Mouse (Mus musculus) limb, embryonic 15.5 days (tissue): Measurements from ENCODE around the gene Madcam1. TPM values are rescaled to one million over a fixed set of nuclear protein-coding genes. Genes with fewer than 3 reads are reported as not detected.

ENCODE experiments used
- ATAC-seq: fragments of 200-750 bp; cut with Nextera tagmentation; 2 replicates; pipeline ENCODE4 v1.8.0; 2017; ENCODE audit warnings: low read depth, moderate TSS enrichment; ENCODE audit not compliant: insufficient number of reproducible peaks, low FRiP score, low TSS enrichment
- H3K27ac ChIP-seq: fragments of 300-500 bp; sonication (generic); 2 replicates; pipeline ENCODE4 v1.5.1; 2015; ENCODE audit warnings: moderate library complexity, mild to moderate bottlenecking, inconsistent platforms
- H3K27me3 ChIP-seq: fragments of 300-500 bp; sonication (generic); 2 replicates; pipeline ENCODE4 v1.6.1; 2015; ENCODE audit warnings: inconsistent platforms
- H3K36me3 ChIP-seq: fragments of 300-500 bp; sonication (generic); 2 replicates; pipeline ENCODE4 v1.6.1; 2015; ENCODE audit warnings: inconsistent platforms
- H3K4me1 ChIP-seq: fragments of 300-500 bp; sonication (generic); 2 replicates; pipeline ENCODE4 v1.6.1; 2015; ENCODE audit warnings: inconsistent platforms
- H3K4me2 ChIP-seq: fragments of 300-500 bp; sonication (generic); 2 replicates; pipeline ENCODE4 v1.6.1; 2015; ENCODE audit warnings: mild to moderate bottlenecking, inconsistent platforms
- H3K4me3 ChIP-seq: fragments of 300-500 bp; sonication (generic); 2 replicates; pipeline ENCODE4 v1.5.1; 2015; ENCODE audit warnings: mild to moderate bottlenecking, inconsistent platforms
- H3K9ac ChIP-seq: fragments of 300-500 bp; sonication (generic); 2 replicates; pipeline ENCODE4 v1.6.1; 2015; ENCODE audit warnings: inconsistent platforms
- H3K9me3 ChIP-seq: fragments of 300-500 bp; sonication (generic); 2 replicates; pipeline ENCODE4 v1.6.1; 2016; ENCODE audit warnings: inconsistent platforms
- WGBS: fragments of 180-500 bp; shearing (Covaris S2); methylation state at CpG from one replicate; pipeline ENCODE4 v1.1.7; 2015; 5-methylcytosine and 5-hydroxymethylcytosine counted together
- polyA plus RNA-seq: library from polyadenylated mRNA; unstranded; fragments of >200 nt; fragmentation: Nextera tagmentation; extraction: Ambion mirVana; gene quantifications from 2 replicates; pipeline ENCODE4 v1.2.1, GENCODE M21; 2015

The Madcam1 gene
- polyA plus RNA-seq, 1 experiment from 2014 or later, result 5.4 TPM

- 77% methylated on average over 5 of the region's 5 CpGs for WGBS
- Histone ChIP-seq H3K4me3 (peak overlapping the region; percentile 2; the same call in 1 of the 2 replicates), H3K27ac (no peak overlapping the region), H3K4me2 (peak overlapping the region; percentile 81; the same call in 1 of the 2 replicates), H3K9ac (no peak overlapping the region), H3K36me3 (peaks cover 41% of the 10 kb centered on the region), H3K4me1 (peaks cover 32% of the 10 kb centered on the region), H3K9me3 (no peaks in the 10 kb centered on the region), H3K27me3 (no peaks in the 10 kb centered on the region)
- ATAC-seq, result no peak
These were observed 42.2 kb downstream of the Madcam1 start for GRCm38 (mm10) chr10:79706406-79707094.

DNA sequence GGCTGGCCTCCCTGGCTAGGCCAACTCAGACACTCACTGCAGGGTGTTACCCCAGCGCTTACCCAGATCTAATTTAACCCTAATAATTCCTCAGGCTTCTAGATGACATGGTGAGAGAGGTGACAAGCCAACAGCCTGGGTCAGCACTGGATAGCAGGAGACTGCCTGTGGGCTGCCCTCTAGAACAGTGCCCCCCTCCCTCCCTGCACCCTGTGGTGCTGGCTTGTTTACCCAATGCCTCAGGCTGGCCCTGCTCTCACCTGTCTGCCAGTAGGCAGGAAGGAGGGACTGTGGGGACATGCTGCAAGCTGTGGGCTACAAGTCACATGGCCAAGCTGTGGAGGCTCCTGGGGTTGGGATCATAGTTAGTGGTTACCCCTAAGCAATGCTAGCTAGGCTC is 42.8 kb downstream of the Madcam1 start:
- H3K27me3 ChIP-seq, result no peaks in the 10 kb centered on the region
- no peak overlapping the region for H3K9ac ChIP-seq
- H3K36me3 ChIP-seq, result peaks cover 47% of the 10 kb centered on the region
- H3K27ac ChIP-seq, result no peak overlapping the region
- no peak overlapping the region for H3K4me3 ChIP-seq
- no peaks in the 10 kb centered on the region for H3K9me3 ChIP-seq
- peaks cover 29% of the 10 kb centered on the region for H3K4me1 ChIP-seq
- 52% methylated on average over 1 of the region's 1 CpGs for WGBS
- ATAC-seq, result no peak
- no peak overlapping the region for H3K4me2 ChIP-seq

DNA sequence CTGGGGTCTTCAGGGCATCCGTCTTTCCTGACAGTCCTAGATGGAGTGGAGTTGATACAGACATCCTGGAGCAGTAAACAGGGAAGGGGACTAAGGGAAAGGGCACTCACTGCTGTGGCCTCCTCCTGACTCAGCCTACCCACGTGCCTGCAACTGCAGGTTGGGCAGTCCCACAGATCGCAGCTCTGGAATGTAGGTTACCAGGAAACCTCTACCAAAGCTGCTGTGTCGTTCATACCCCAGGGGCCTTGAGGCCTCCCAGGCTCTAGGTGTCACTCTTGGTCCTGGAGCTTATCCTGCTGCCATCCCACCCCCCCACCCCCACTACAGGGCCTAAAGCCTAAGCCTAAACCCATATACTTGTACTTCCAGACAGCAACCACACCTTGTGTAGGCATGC is 43.4 kb downstream of the Madcam1 start:
- no peak for ATAC-seq
- Histone ChIP-seq H3K36me3 (peaks cover 47% of the 10 kb centered on the region), H3K9ac (no peak overlapping the region), H3K27ac (no peak overlapping the region), H3K9me3 (no peaks in the 10 kb centered on the region), H3K27me3 (no peaks in the 10 kb centered on the region), H3K4me3 (no peak overlapping the region), H3K4me2 (no peak overlapping the region), H3K4me1 (peaks cover 29% of the 10 kb centered on the region)
- 69% methylated on average over 4 of the region's 4 CpGs for WGBS

DNA sequence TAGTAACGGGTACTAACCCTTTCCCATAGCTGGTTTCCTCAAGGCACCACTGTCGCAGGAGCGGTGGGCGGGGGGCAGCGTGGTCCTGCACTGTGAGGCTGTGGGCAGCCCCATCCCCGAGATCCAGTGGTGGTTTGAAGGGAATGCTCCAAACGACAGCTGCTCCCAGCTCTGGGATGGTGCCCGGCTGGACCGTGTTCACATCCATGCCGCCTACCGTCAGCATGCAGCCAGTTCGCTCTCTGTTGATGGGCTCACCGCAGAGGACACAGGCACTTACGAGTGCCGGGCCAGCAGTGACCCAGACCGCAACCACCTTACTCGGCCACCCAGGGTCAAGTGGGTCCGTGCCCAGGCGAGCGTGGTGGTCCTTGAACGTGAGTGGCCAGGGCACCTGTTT is 44.3 kb downstream of the Madcam1 start:
- Histone ChIP-seq H3K4me2 (no peak overlapping the region), H3K9me3 (no peaks in the 10 kb centered on the region), H3K27me3 (peaks cover 5% of the 10 kb centered on the region; the same call in 1 of the 2 replicates), H3K9ac (no peak overlapping the region), H3K36me3 (peaks cover 47% of the 10 kb centered on the region), H3K4me3 (no peak overlapping the region), H3K4me1 (peaks cover 29% of the 10 kb centered on the region), H3K27ac (no peak overlapping the region)
- 86% methylated on average over 21 of the region's 21 CpGs for WGBS
- ATAC-seq, result no peak

DNA sequence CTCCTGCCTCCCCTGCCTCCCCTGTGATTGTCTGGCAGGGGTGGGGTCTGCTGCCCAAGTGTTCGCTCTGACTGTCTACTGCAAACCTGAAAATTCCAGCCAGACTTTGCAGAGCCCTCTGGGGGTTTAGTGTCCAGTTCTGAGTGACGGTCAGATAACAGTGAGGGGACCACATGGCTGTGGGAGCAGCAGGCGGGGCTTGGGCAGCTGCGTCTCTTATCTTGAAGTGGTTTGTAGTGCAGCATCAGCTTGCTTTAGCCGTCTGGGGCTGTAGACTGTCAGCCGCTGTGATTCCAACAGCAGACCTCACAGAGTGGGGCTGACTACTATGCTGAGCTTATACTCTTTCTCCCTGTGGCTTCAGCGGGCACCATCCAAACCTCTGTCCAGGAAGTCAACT is 44.9 kb downstream of the Madcam1 start:
- no peak for ATAC-seq
- H3K36me3 ChIP-seq, result peaks cover 47% of the 10 kb centered on the region
- H3K4me3 ChIP-seq, result no peak overlapping the region
- WGBS, result 83% methylated on average over 7 of the region's 7 CpGs
- H3K9ac ChIP-seq, result no peak overlapping the region
- H3K9me3 ChIP-seq, result no peaks in the 10 kb centered on the region
- H3K4me1 ChIP-seq, result peaks cover 29% of the 10 kb centered on the region
- H3K27me3 ChIP-seq, result peaks cover 12% of the 10 kb centered on the region
- no peak overlapping the region for H3K27ac ChIP-seq
- H3K4me2 ChIP-seq, result no peak overlapping the region

DNA sequence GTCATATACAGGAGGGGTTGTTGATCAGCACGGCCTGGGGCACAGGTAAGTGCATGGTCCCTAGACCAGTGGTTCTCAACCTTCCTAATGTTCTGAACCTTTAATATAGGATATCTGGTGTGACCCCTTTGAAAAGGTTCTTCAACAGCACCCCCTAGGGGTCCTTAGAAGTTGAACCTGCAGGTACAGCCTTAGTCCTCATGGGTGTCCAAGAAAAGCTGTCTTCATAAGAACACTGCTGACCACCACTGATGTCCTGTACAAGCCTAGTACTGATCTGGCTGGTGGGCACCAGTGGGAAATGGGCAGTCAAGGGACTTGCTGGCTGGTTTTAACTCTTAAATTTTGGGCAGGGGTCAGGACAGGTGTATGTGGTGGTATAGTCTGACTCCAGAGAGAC is 47.7 kb downstream of the Madcam1 start:
- Histone ChIP-seq H3K27me3 (peaks cover 39% of the 10 kb centered on the region), H3K4me3 (no peak overlapping the region), H3K9ac (no peak overlapping the region), H3K9me3 (no peaks in the 10 kb centered on the region), H3K4me2 (no peak overlapping the region), H3K27ac (no peak overlapping the region), H3K4me1 (peaks cover 17% of the 10 kb centered on the region), H3K36me3 (peaks cover 43% of the 10 kb centered on the region)
- 88% methylated on average over 1 of the region's 1 CpGs for WGBS
- no peak for ATAC-seq

DNA sequence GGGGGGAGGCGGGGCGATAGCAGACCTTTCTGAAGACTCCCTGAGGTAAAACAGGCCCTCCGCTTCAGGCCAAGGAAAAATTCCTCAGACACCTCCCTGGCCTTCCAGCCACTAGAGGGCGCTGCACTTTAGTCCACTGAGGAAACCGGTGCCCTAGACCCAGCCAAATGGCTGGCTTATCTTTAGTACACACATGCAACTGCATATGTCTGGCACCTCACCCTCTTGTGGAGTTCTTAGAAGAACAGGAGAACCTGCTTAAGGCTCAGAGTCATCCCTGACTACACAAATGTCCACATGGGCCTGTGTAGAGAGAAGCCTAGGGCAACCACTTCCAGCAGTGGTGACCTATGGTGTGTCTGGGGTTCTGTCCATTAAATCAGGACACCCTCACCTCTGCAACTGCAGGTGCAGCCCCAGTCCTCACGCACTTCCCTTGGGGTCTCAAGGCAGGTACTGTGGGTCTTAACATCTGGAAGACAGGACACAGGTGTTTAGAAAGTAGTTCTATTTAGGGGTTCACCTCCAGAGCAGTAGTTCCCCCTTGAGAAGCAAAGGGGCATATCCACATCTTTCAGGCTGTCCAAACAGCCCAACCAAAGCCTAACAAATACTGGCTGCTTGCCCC is 48.3 kb downstream of the Madcam1 start:
- Histone ChIP-seq H3K27ac (no peak overlapping the region), H3K4me1 (peaks cover 19% of the 10 kb centered on the region), H3K4me3 (no peak overlapping the region), H3K9ac (no peak overlapping the region), H3K27me3 (peaks cover 45% of the 10 kb centered on the region), H3K36me3 (peaks cover 38% of the 10 kb centered on the region), H3K4me2 (no peak overlapping the region), H3K9me3 (no peaks in the 10 kb centered on the region)
- 25% methylated on average over 4 of the region's 6 CpGs for WGBS
- no peak for ATAC-seq

- H3K4me2 ChIP-seq, result no peak overlapping the region
- no peak overlapping the region for H3K27ac ChIP-seq
- H3K9ac ChIP-seq, result no peak overlapping the region
- 28% methylated on average over 1 of the region's 1 CpGs for WGBS
- peaks cover 22% of the 10 kb centered on the region for H3K4me1 ChIP-seq
- H3K36me3 ChIP-seq, result peaks cover 37% of the 10 kb centered on the region
- ATAC-seq, result no peak
- H3K9me3 ChIP-seq, result no peaks in the 10 kb centered on the region
- peaks cover 50% of the 10 kb centered on the region for H3K27me3 ChIP-seq
- no peak overlapping the region for H3K4me3 ChIP-seq
These were observed 48.8 kb downstream of the Madcam1 start for GRCm38 (mm10) chr10:79713163-79713562.

- Histone ChIP-seq H3K9ac (no peak overlapping the region), H3K4me2 (no peak overlapping the region)
- ATAC-seq, result no peak
These were observed 50.6 kb downstream of the Madcam1 start for GRCm38 (mm10) chr10:79714996-79715395.

DNA sequence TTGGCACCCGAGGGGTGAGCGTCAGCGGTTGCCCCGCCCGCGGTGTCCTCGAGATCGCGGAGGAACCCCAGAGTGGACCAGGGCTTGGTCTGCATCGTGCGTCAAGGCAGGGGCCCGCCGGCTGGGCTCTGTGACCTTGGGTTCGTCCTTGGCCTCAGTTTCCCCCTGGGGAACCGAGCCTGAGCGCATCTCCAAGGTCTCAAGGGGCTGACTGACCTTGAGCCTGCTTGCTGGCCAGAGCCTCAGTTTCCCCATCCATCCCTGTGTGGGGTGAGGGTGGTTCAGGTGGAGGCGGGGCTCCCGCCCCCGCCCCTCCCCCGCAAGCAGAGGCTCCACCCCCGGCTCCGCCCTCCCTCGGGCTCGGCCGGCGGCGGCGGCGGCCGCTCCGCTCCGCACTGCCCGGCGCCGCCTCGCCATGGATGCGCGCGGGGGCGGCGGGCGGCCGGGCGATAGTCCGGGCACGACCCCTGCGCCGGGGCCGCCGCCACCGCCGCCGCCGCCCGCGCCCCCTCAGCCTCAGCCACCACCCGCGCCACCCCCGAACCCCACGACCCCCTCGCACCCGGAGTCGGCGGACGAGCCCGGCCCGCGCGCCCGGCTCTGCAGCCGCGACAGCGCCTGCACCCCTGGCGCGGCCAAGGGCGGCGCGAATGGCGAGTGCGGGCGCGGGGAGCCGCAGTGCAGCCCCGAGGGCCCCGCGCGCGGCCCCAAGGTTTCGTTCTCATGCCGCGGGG is 52.1 kb downstream of the Madcam1 start, which contains the start of gene Hcn2:
TSS of gene Hcn2 (plus strand) at position 381 of the 734 bp plus-strand sequence.
- Histone ChIP-seq H3K9ac (no peak within 1 kb of the TSS), H3K27me3 (peaks cover 70% of the 10 kb centered on the region), H3K4me1 (peaks cover 18% of the 10 kb centered on the region), H3K27ac (no peak within 1 kb of the TSS), H3K4me2 (peak within 1 kb of the TSS; percentile 97), H3K4me3 (peak within 1 kb of the TSS; percentile 54), H3K36me3 (peaks cover 8% of the 10 kb centered on the region), H3K9me3 (no peaks in the 10 kb centered on the region)
- no peak for ATAC-seq
- WGBS, result 3% methylated on average over 70 of the region's 91 CpGs

More at GRCm38 (mm10) chr10:79714996-79715395, 50.6 kb downstream of the Madcam1 start:
- Histone ChIP-seq H3K27me3 (peaks cover 67% of the 10 kb centered on the region), H3K27ac (no peak overlapping the region), H3K36me3 (peaks cover 22% of the 10 kb centered on the region), H3K4me1 (peaks cover 18% of the 10 kb centered on the region), H3K4me3 (no peak overlapping the region), H3K9me3 (no peaks in the 10 kb centered on the region)
- WGBS, result 60% methylated on average over 4 of the region's 4 CpGs

GRCm38 (mm10) chr10:79716988-79717355 is 52.6 kb downstream of the Madcam1 start:
- H3K4me1 ChIP-seq, result peaks cover 18% of the 10 kb centered on the region
- H3K9me3 ChIP-seq, result no peaks in the 10 kb centered on the region
- H3K36me3 ChIP-seq, result peaks cover 2% of the 10 kb centered on the region
- H3K4me3 ChIP-seq, result peak overlapping the region; percentile 54
- 1% methylated on average over 37 of the region's 44 CpGs for WGBS
- H3K27ac ChIP-seq, result no peak overlapping the region
- no peak for ATAC-seq
- H3K27me3 ChIP-seq, result peaks cover 72% of the 10 kb centered on the region
- H3K4me2 ChIP-seq, result peak overlapping the region; percentile 97
- H3K9ac ChIP-seq, result no peak overlapping the region
